Mouse (Mus musculus): ENCODE data around the gene Ctbp2. TPM values are rescaled to one million over a fixed set of nuclear protein-coding genes. Genes with fewer than 3 reads are reported as not detected.

Gene Ctbp2
- total and polyA plus RNA-seq, 3 experiments = 55.8 to 132 (median 84.5) TPM

DNA sequence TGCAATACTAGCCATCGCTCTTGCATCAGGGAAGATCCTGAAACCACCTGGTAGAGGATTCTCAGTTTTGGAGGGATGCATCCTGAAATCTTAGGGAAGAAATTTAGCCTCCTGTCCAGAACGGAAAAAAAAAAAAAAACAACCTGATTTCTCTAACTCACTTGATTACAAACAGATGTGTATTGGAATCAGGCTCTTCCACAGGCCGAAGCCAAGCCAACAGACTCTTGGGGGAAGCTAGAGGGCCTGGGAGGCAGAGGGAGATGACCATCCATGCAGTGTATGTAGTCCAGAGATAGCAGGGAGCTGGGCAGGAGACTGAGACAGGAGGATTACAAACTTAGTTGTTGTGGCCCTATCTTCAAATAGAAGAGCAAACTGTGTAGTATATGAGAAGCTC lies 30.0 kb downstream of the Ctbp2 start:
- Histone ChIP-seq H3K9me3 (replicated peaks) (no peaks in the 10 kb centered on the region), H3K4me1 (ENCODE audit: insufficient read depth, low read depth, low read length) (peaks cover 8% of the 10 kb centered on the region; the same call in 1 of the 2 replicates), H3K4me3 (ENCODE audit: low read depth, low read length) (no peak overlapping the region), H3K36me3 (replicated peaks) (peaks cover 81% of the 10 kb centered on the region), H3K27me3 (ENCODE audit: insufficient read depth, low read length) (no peaks in the 10 kb centered on the region)
- DNase-seq (ENCODE audit: low spot score) (no peak), ATAC-seq (ENCODE audit: extremely low read depth, insufficient number of reproducible peaks, low FRiP score, poor library complexity, severe bottlenecking) (no peak)
- TF ChIP-seq TAL1 (conservative IDR thresholded peaks at IDR 0.05; ENCODE audit: low read depth, low read length) (no peak), GATA2 (IDR thresholded peaks at IDR 0.05; ENCODE audit: borderline replicate concordance, low read depth, low read length) (no peak), GATA1 (IDR thresholded peaks at IDR 0.05; ENCODE audit: borderline replicate concordance, low read length) (no peak)

DNA sequence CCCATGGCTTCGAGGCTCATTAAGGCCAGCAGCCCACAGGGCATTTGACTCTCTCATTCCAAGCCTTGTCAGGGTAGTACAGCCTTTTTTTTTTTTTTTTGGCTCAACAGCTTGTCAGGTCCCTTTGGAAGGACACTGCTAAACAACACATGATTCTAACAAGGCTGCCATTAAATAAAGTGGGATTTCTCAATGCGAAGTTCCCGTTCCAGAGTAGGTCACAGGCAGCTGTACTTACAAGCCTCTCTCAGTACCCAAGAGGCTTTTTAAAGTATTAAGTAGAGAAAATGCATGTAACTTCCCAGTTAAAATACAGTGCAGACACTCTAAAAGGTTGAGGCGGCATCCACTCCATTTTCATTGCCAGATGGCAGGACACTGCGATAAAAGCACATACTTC lies 30.4 kb downstream of the Ctbp2 start:
- no peak overlapping the region for H3K4me3 ChIP-seq (ENCODE audit: low read depth, low read length)

DNA sequence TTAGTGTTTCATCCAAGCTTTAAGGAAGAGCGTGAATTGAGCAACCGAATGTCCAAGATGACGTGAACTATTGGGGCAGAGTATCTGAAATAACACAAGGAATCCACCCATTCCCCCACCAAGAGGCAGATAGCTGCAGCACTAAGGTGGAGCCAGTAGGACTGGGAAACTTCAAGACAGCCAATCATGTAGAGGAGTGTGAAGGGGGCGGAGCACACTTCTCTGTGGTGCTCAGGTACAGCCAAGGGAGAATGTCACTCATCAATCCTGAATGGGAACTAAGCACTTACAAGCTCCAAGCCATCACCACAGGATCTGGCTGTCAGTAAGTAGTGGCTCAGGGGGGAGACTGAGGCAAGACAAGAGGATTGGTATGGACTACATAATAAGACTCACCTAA lies 33.5 kb downstream of the Ctbp2 start:
- Histone ChIP-seq H3K27me3 (ENCODE audit: insufficient read depth, low read length) (no peaks in the 10 kb centered on the region), H3K4me3 (ENCODE audit: low read depth, low read length) (no peak overlapping the region), H3K4me1 (ENCODE audit: insufficient read depth, low read depth, low read length) (peaks cover 16% of the 10 kb centered on the region; the same call in 1 of the 2 replicates), H3K36me3 (replicated peaks) (peaks cover 78% of the 10 kb centered on the region), H3K9me3 (replicated peaks) (no peaks in the 10 kb centered on the region)
- DNase-seq (ENCODE audit: low spot score) (no peak), ATAC-seq (ENCODE audit: extremely low read depth, insufficient number of reproducible peaks, low FRiP score, poor library complexity, severe bottlenecking) (no peak)
- TF ChIP-seq GATA1 (IDR thresholded peaks at IDR 0.05; ENCODE audit: borderline replicate concordance, low read length) (no peak), GATA2 (IDR thresholded peaks at IDR 0.05; ENCODE audit: borderline replicate concordance, low read depth, low read length) (no peak), TAL1 (conservative IDR thresholded peaks at IDR 0.05; ENCODE audit: low read depth, low read length) (no peak), CTCF (IDR thresholded peaks at IDR 0.05; ENCODE audit: low read depth, low read length) (no peak), POLR2AphosphoS5 (IDR thresholded peaks at IDR 0.05; ENCODE audit: insufficient replicate concordance, low read depth, low read length) (no peak)

More for the DNA sequence above, 30.4 kb downstream of the Ctbp2 start:
- no peaks in the 10 kb centered on the region for H3K9me3 ChIP-seq (replicated peaks)
- DNase-seq (ENCODE audit: low spot score) (no peak), ATAC-seq (ENCODE audit: extremely low read depth, insufficient number of reproducible peaks, low FRiP score, poor library complexity, severe bottlenecking) (no peak)
- no peaks in the 10 kb centered on the region for H3K27me3 ChIP-seq (ENCODE audit: insufficient read depth, low read length)
- peaks cover 11% of the 10 kb centered on the region; the same call in 1 of the 2 replicates for H3K4me1 ChIP-seq (ENCODE audit: insufficient read depth, low read depth, low read length)
- peaks cover 81% of the 10 kb centered on the region for H3K36me3 ChIP-seq (replicated peaks)
- no peak for TF ChIP-seq POLR2AphosphoS5 (IDR thresholded peaks at IDR 0.05; ENCODE audit: insufficient replicate concordance, low read depth, low read length)
- TF ChIP-seq GATA2 (IDR thresholded peaks at IDR 0.05; ENCODE audit: borderline replicate concordance, low read depth, low read length) = no peak
- TF ChIP-seq GATA1 (IDR thresholded peaks at IDR 0.05; ENCODE audit: borderline replicate concordance, low read length) = no peak
- TF ChIP-seq TAL1 (conservative IDR thresholded peaks at IDR 0.05; ENCODE audit: low read depth, low read length) = no peak
- TF ChIP-seq CTCF (IDR thresholded peaks at IDR 0.05; ENCODE audit: low read depth, low read length) = no peak

DNA sequence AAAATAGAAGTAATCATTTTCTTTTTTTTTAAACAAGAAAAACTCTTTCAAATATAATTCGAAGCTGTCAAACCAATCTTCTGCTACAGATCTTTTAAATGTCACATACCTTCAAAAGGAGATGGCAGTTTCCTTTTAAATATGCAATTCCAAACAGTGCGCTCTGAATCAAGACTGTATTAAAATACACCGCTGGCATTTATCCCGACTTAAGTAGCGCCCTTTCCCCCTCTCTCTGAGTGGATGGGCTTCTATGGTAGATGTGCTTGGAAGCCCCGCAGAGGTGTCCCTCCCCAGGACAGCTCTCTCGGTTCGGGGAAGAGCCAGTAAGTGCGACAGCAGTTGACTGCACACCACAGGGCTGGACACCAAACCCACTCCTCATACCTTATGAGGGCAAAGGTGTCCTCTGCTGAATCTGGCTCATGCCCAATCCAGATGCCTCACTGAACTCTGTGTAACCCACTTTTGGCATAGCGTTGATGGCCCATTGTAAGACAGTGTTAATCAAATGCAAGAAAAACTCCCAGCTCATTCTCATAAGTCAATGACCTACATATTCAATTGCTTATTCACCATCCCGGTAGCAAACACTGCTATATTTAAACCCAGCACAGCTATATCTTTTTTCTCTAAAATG lies 34.4 kb downstream of the Ctbp2 start:
- DNase-seq (ENCODE audit: low spot score) (no peak), ATAC-seq (ENCODE audit: extremely low read depth, insufficient number of reproducible peaks, low FRiP score, poor library complexity, severe bottlenecking) (no peak)
- Histone ChIP-seq H3K9me3 (replicated peaks) (no peaks in the 10 kb centered on the region), H3K36me3 (replicated peaks) (peaks cover 80% of the 10 kb centered on the region), H3K4me1 (ENCODE audit: insufficient read depth, low read depth, low read length) (peaks cover 16% of the 10 kb centered on the region; the same call in 1 of the 2 replicates), H3K27me3 (ENCODE audit: insufficient read depth, low read length) (no peaks in the 10 kb centered on the region), H3K4me3 (ENCODE audit: low read depth, low read length) (no peak overlapping the region)
- TF ChIP-seq GATA1 (IDR thresholded peaks at IDR 0.05; ENCODE audit: borderline replicate concordance, low read length) = no peak
- no peak for TF ChIP-seq GATA2 (IDR thresholded peaks at IDR 0.05; ENCODE audit: borderline replicate concordance, low read depth, low read length)
- no peak for TF ChIP-seq TAL1 (conservative IDR thresholded peaks at IDR 0.05; ENCODE audit: low read depth, low read length)
- TF ChIP-seq CTCF (IDR thresholded peaks at IDR 0.05; ENCODE audit: low read depth, low read length) = no peak
- TF ChIP-seq POLR2AphosphoS5 (IDR thresholded peaks at IDR 0.05; ENCODE audit: insufficient replicate concordance, low read depth, low read length) = no peak

DNA sequence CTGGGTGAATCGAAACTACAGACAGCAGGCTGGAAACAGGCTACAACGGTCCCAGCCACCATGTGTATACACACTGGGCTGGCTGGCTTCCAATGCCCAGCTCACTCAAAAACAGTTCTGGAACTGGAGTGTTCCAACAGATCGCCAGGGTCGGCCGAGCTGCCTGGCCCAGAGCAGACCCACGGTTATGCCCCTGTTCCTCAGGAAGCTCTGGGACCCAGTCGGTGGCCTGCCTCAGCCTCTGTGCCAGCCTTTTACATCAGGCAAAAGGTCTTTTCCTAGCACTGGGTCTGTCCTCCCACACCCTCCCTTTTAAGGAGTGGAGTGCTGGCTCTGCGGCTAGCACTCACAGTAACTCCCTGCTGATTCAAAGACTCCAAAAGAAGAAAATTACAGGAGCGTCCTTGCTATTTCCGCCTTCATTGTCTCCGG lies 35.3 kb downstream of the Ctbp2 start:
- Histone ChIP-seq H3K9me3 (replicated peaks) (no peaks in the 10 kb centered on the region), H3K27me3 (ENCODE audit: insufficient read depth, low read length) (no peaks in the 10 kb centered on the region), H3K36me3 (replicated peaks) (peaks cover 80% of the 10 kb centered on the region), H3K4me3 (ENCODE audit: low read depth, low read length) (no peak overlapping the region), H3K4me1 (ENCODE audit: insufficient read depth, low read depth, low read length) (peaks cover 16% of the 10 kb centered on the region; the same call in 1 of the 2 replicates)
- TF ChIP-seq CTCF (IDR thresholded peaks at IDR 0.05; ENCODE audit: low read depth, low read length) (no peak), TAL1 (conservative IDR thresholded peaks at IDR 0.05; ENCODE audit: low read depth, low read length) (no peak), GATA2 (IDR thresholded peaks at IDR 0.05; ENCODE audit: borderline replicate concordance, low read depth, low read length) (no peak)
- ATAC-seq (ENCODE audit: extremely low read depth, insufficient number of reproducible peaks, low FRiP score, poor library complexity, severe bottlenecking) (no peak), DNase-seq (ENCODE audit: low spot score) (no peak)

DNA sequence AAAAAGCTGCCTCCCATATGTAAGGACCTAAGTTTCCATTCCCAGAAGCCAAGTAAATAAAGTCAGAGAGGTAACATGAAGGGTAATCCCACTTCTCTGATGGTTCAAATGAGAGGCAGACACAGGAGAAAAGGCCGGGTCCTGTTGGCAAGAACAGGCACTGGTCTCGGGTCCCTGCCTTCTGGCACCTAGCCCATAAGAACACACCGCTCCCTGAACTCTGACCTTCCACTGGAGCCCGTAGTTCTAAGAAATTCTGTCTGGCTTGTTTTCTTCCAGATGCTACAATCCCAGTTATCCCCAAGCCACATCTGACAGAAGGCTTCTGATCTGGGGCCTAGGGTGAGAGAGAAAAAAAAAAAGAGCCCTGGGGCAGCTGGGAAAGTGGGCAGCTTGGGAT lies 35.7 kb downstream of the Ctbp2 start:
- TF ChIP-seq TAL1 (conservative IDR thresholded peaks at IDR 0.05; ENCODE audit: low read depth, low read length) = no peak
- TF ChIP-seq GATA1 (IDR thresholded peaks at IDR 0.05; ENCODE audit: borderline replicate concordance, low read length) = no peak
- TF ChIP-seq GATA2 (IDR thresholded peaks at IDR 0.05; ENCODE audit: borderline replicate concordance, low read depth, low read length) = no peak
- TF ChIP-seq CTCF (IDR thresholded peaks at IDR 0.05; ENCODE audit: low read depth, low read length) = no peak
- TF ChIP-seq POLR2AphosphoS5 (IDR thresholded peaks at IDR 0.05; ENCODE audit: insufficient replicate concordance, low read depth, low read length) = no peak
- no peak for ATAC-seq (ENCODE audit: extremely low read depth, insufficient number of reproducible peaks, low FRiP score, poor library complexity, severe bottlenecking)
- Histone ChIP-seq H3K27me3 (ENCODE audit: insufficient read depth, low read length) (no peaks in the 10 kb centered on the region), H3K4me1 (ENCODE audit: insufficient read depth, low read depth, low read length) (peaks cover 16% of the 10 kb centered on the region; the same call in 1 of the 2 replicates), H3K36me3 (replicated peaks) (peaks cover 80% of the 10 kb centered on the region), H3K4me3 (ENCODE audit: low read depth, low read length) (no peak overlapping the region), H3K9me3 (replicated peaks) (no peaks in the 10 kb centered on the region)
- no peak for DNase-seq (ENCODE audit: low spot score)

Data from G1E (cell line).